Mouse (Mus musculus) olfactory bulb, adult 2 months (tissue): Measurements from ENCODE around the gene Glrx. TPM values are rescaled to one million over a fixed set of nuclear protein-coding genes. Genes with fewer than 3 reads are reported as not detected.

Experiments used
- H3K27ac ChIP-seq: fragments of 200-500 bp; 2 replicates; pipeline ENCODE4 v1.5.1; 2012; ENCODE audit warnings: low read depth, low read length; ENCODE audit not compliant: insufficient read depth
- H3K4me1 ChIP-seq: fragments of 200-500 bp; 2 replicates; pipeline ENCODE4 v1.6.1; 2012; ENCODE audit warnings: low read length; ENCODE audit not compliant: control insufficient read depth, insufficient read depth
- H3K4me3 ChIP-seq: fragments of 200-500 bp; 2 replicates; pipeline ENCODE4 v1.5.1; 2012; ENCODE audit warnings: mild to moderate bottlenecking, low read depth, low read length, moderate library complexity; ENCODE audit not compliant: insufficient read depth
- CTCF ChIP-seq: fragments of 200-500 bp; IDR thresholded peaks from 2 replicates; pipeline ENCODE4 v1.5.1; 2012; ENCODE audit warnings: low read depth, mild to moderate bottlenecking, low read length, moderate library complexity; ENCODE audit not compliant: insufficient read depth
- POLR2A ChIP-seq: fragments of 200-500 bp; IDR thresholded peaks from 2 replicates; pipeline ENCODE4 v1.6.1; 2012; ENCODE audit warnings: mild to moderate bottlenecking, low read depth, low read length, moderate library complexity; ENCODE audit not compliant: insufficient read depth
- WGBS: fragments of 180-500 bp; shearing (Covaris S2); methylation state at CpG from one replicate; pipeline ENCODE4 v1.1.7; 2018; 5-methylcytosine and 5-hydroxymethylcytosine counted together
- polyA plus RNA-seq: library from polyadenylated mRNA; stranded (reverse); fragments of >200 nt; gene quantifications from 2 replicates; pipeline ENCODE4 v1.2.4, GENCODE M21; 2012; ENCODE audit warnings: low replicate concordance; ENCODE audit not compliant: missing spikeins, insufficient read depth, insufficient read length

Glrx gene
- not detected in 2 replicates for polyA plus RNA-seq

DNA sequence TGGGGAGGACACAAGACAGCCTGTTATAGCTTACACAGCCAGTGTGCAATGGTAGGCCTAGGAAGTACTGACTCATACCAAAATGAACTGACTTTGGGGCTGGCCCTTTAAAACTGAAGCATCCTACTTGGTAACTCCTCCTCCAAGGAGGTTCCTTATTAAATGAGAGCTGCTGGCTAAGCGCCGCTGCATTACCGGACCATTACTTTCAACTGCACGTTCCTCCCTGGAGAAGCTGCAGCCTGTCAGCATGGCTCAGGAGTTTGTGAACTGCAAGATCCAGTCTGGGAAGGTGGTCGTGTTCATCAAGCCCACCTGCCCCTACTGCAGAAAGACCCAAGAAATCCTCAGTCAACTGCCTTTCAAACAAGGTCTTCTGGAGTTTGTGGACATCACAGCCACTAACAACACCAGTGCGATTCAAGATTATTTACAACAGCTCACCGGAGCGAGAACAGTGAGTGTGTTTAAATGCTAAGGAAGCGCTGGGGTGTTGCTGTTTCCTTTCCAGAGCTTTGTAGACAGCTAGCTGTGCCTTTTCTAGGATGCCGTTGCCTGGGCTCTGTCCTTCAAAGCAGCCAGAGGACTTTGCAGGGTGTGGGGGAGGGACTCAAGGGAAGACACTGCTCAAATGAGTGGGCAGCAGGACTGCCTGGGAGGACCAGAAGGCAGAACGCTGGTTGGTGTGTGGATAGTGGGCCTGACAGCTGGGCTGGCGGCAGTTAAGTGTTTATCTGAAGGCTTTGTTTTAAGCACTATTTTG is at the start of gene Glrx:
Gene Glrx (plus strand): TSS at position 150 of the 763 bp plus-strand sequence.
- under 1% methylated on average over 12 of the region's 12 CpGs for WGBS
- Histone ChIP-seq H3K27ac (peak within 1 kb of the TSS; percentile 74), H3K4me3 (peak within 1 kb of the TSS; percentile 62), H3K4me1 (peaks cover 5% of the 10 kb centered on the region; the same call in 1 of the 2 replicates)
- TF ChIP-seq POLR2A (peak; percentile 45; the same call in 1 of the 2 replicates), CTCF (no peak)

DNA sequence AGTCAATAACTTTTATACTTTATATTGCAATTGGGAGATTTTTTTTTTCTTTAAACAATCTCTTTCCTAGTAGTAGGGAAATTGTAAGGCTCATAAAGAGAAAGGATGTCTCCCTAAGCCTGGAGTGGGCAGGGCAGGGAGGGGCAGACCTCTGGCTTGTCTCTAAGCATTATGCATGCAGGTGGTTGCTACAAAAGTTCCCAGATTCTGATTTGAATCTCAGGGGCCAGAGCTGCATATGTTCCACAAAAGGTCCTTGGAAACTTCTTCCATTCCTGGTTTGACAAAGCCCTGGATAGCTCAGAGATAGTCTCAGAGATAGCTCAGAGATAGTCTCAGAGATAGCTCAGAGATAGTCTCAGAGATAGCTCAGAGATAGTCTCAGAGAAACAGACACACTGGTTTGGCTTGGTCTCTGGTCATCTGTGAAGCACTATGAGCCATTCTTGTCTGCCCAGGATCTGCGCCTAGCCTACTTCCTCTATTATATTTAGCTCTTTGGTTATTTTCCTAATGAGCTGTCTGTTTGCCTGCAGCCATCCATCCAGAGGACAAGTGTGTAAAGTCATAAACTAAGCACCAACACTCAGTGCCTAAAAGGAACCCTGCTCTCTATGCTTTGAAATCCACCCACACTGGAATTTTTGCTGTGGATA is 49.0 kb upstream of the Glrx start:
- TF ChIP-seq POLR2A (no peak), CTCF (no peak)
- Histone ChIP-seq H3K4me3 (no peak overlapping the region), H3K4me1 (no peaks in the 10 kb centered on the region), H3K27ac (no peak overlapping the region)
- 90% methylated on average over 1 of the region's 1 CpGs for WGBS

DNA sequence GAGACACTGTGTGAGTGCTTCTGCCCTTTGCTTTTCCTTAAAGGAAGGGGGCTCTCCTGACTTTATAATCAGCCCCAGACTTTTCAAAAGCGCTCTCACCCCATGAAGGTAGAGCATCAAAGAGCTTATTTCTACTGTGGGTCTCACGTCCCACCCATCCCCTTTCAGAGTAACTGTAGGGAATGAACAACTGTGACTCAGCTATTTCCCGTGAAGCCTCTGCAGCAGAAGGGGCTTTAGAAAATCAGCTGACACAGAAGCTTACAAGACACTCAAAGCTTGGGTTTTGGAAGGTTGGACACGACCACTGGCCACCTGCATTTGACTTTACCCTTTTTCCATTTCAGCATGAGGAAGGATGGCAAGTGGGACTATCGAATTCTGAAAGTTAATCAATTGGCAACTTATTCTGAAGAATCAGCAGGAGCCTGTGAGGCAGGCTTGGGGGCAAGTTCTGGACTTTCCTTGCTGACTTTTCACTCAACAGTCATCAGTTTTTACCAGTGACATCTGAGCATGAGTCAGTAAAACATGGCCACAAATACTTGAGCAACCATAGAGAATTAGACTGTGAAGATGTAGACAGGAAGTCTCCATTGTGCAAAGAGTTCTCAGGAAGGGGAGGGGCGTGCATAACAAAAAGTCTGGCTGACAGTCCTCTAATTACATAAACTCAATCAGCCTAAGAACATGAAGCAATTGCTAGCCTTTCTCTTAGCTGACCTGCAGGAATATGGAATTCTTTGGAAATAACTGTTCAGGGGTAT is 45.6 kb upstream of the Glrx start:
- no peak for TF ChIP-seq POLR2A
- TF ChIP-seq CTCF: no peak
- WGBS: 76% methylated on average over 6 of the region's 6 CpGs
- Histone ChIP-seq H3K4me3 (no peak overlapping the region), H3K4me1 (peaks cover 3% of the 10 kb centered on the region; the same call in 1 of the 2 replicates), H3K27ac (no peak overlapping the region)

DNA sequence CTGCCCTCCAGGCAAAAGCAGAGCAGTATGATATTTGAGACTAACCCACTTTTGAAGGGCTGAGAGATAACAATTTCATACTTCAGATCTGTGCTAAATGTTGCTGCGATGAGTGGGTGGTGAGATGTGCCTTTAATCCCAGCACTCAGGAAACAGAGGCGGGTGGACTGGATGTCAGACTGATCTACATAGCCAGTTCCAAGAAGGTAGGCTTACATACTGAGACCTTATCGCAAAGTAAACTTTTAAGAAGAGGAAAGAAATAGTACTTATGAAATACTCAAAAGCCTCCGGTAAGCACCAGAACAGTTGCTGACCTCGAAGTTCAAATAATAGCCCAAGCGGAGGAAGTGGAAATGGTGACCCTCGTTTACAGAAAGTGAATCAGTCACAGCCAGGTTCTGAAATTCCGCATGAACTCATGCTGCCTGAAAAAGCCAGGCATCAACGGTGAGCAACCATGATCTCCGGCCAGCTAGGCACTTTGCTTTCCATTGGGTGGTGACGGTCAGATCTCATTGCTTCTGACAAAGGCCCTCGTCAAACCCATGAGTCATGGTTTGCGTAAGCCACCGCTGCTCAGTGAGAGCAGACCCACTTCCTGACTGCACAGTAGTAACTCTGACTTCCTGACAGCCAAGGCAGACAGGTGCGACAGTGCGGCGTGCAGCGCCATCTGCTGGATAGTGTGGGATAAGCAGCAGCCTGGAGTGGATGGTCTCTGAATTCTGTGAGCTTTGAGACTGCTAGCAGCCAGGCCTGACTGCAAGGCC is 42.1 kb upstream of the Glrx start:
- H3K4me1 ChIP-seq: peaks cover 3% of the 10 kb centered on the region; the same call in 1 of the 2 replicates
- TF ChIP-seq POLR2A: no peak
- TF ChIP-seq CTCF: peak; percentile 92
- 26% methylated on average over 18 of the region's 18 CpGs for WGBS
- H3K4me3 ChIP-seq: peak overlapping the region; percentile 44
- H3K27ac ChIP-seq: no peak overlapping the region

DNA sequence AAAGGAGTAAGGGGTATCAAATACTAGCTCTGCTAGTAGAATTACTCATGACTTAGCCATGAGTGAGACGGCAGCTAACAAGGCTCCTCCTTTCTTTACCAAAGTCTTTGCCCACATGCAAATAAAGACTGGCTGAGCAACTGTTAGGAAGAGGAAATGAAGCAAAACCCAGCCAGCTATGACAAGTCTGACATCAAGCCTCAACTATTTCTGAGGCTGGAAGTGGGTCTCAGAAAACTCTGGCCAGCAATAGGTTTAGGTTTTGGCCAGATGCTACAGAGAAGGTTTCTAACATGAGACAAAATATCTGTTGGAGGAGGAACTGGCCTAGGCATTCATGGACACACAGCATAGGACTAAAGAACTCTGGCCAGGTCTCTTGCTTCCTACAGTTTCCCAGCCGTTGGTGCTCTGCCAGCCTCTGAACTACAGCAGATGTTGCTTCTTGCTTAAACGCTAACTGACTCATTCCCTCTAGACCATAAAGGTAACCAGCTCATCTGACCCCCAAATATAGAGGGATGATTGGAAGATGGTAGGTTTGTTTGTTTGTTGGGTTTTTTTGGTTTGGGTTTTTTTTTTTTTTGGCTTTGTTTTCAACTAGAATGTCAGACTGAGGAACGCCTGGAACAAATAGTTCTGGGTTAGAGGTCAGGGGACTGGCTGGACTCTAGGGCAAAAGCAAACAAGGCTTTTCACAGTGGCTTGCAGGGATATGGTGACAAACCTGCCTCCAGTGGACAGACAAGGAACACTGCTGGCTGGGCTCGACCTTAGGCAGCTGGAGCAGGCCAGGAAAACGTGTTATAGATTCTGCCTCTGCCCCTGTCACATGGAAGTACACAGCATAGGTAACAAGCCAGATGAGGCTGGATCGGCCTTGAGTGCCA is 41.0 kb upstream of the Glrx start:
- peaks cover 3% of the 10 kb centered on the region; the same call in 1 of the 2 replicates for H3K4me1 ChIP-seq
- TF ChIP-seq CTCF (no peak), POLR2A (no peak)
- no peak overlapping the region for H3K27ac ChIP-seq
- H3K4me3 ChIP-seq: no peak overlapping the region
- 68% methylated on average over 7 of the region's 7 CpGs for WGBS

DNA sequence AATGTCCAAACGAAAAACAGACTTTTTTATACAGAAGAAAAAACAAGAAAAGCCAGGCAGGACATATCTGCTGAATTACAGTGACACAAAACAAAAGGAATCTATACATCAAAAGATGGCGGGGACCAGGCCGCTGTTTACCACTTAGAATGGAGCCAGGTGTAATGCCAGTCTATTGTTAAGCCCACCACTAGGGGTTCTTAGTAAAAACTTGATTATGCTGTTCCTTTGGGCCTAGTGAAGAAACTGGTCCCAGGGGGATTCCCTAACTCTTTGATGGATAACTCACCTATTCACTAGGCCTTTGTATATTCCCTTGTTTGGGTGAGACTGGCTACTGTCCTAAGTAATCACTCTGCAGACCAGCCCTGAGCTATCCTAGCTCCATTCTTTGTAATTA is 40.2 kb upstream of the Glrx start:
- TF ChIP-seq POLR2A (no peak), CTCF (no peak)
- Histone ChIP-seq H3K4me1 (peaks cover 3% of the 10 kb centered on the region; the same call in 1 of the 2 replicates), H3K4me3 (no peak overlapping the region), H3K27ac (no peak overlapping the region)
- WGBS: 94% methylated on average over 3 of the region's 3 CpGs

DNA sequence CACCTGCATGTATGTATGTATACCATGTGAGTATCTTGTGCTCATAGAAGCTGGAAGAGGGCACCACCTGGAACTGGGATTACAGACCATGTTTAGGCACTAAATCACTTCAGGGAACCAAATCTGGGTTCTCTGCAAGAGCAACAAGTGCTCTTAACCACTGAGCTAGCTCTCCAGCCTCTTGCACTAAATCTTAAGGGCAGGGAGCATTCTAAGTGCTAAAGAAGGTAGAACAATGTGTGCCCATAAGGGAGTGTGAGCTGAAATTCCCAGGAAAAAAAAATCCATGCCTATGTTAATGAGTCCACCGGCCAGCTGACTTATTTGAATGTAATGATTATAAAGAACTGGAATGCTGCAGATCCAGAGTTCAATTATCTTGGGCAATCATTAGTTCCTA is 31.7 kb upstream of the Glrx start:
- peaks cover 3% of the 10 kb centered on the region; the same call in 1 of the 2 replicates for H3K4me1 ChIP-seq
- H3K27ac ChIP-seq: no peak overlapping the region
- 60% methylated on average over 1 of the region's 1 CpGs for WGBS
- no peak overlapping the region for H3K4me3 ChIP-seq
- TF ChIP-seq POLR2A: no peak
- no peak for TF ChIP-seq CTCF

DNA sequence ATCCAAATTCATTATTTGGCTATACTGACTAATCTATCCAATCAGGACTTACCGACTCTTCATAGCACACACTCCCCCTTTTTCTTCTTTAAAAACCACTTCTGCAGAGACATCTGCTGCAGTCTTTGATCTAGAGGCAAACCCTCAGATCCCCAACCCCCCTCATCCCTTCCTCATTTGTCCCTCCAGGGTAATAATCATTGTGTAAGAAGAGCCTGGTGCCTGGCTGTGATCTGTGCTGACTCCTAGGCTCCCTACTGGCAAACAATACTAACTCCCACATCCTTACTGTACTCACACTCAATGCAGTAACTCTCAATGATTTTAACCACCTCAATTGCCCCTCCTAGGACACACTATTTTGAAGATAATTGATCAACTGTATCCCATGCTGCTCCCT is 29.7 kb upstream of the Glrx start:
- Histone ChIP-seq H3K4me3 (no peak overlapping the region), H3K27ac (peak overlapping the region; percentile 13; the same call in 1 of the 2 replicates), H3K4me1 (peaks cover 3% of the 10 kb centered on the region; the same call in 1 of the 2 replicates)
- TF ChIP-seq CTCF (no peak), POLR2A (no peak)
- WGBS: 49% methylated on average over 1 of the region's 1 CpGs
